Mouse (Mus musculus): ENCODE results near the gene Atpaf1.
A peak's percentile ranks its signal among the peaks of the same experiment; 100 is the strongest.

The Atpaf1 gene

DNA sequence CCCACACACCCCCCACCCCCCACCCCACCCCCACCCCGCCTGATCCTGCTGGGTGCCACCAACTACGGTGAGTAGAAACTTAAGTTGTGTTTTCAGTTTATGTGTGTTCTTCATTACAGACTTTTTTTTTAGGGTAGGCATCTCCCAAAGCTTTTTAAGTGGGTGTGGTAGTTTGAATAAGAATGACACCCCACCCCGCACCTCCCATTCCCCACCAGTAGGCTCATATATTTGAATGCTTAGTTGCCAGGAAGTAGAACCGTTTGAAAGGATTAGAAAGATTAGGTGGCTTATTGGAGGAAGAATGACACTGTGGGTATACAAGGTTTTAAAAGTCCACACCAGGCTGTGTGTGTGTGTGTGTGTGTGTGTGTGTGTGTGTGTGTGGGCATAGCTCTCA, 27.7 kb downstream of the Atpaf1 start:
- no peak for DNase-seq (ENCODE audit: low spot score)

DNA sequence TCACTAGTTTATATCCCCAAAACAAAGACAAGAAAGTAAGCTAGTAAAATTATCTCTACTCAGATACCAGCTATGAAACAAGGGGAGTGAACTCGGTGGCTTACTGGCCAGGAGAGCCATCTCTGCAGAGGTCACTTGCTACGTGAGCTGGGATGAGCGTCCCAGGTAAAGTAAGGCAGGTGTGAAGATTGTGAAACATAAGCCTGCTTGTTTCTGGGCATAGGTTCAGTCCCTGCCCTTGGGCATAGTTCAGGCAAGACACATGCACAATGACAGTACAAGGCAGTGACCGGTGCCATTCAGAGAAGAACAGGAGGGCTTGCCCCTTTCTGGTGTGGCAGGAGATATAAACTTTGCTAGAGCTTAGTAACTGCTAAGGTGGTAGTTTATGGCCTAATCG, 31.0 kb downstream of the Atpaf1 start:
- no peak for DNase-seq (ENCODE audit: low spot score)

DNA sequence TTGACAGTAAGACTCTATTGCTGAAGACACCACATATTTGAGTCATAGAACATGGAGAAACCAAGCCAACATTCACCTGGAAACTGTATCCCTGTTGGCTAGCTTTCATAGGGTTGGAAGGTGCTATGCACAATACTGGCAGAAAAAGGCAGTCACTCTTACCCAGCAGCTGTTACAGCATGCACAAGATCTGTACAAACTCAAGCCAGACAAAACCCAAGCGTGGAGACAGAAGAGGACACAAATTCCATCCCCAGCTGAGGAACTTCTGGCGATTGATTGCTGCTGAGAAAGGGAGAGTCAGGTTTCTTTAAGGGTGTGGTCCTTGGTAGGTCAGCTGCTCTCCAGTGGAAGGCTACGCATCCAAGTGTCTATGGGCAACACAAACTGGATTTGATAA, 35.6 kb downstream of the Atpaf1 start:
- DNase-seq (ENCODE audit: low spot score): no peak

DNA sequence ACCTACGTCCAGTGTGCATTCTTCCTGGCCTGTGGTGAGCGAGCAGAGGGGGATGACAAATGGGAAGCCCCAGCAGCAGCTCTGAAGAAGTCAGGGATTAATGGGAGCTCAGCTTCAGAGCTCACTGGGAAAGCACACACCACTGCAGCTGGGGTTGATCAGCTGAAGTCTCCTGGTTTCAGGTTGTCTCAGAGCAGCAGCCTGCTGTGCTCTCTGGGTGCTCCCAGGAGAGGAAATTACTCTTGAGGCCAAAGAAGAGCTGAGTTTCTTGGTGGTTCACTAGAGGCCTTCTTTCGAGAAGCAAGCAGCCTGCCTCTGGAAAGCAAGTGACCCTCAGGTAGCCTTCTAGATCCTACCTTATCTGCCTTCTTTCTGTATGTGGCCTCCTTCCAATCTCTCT, 36.3 kb downstream of the Atpaf1 start:
- DNase-seq (ENCODE audit: low spot score): no peak

DNA sequence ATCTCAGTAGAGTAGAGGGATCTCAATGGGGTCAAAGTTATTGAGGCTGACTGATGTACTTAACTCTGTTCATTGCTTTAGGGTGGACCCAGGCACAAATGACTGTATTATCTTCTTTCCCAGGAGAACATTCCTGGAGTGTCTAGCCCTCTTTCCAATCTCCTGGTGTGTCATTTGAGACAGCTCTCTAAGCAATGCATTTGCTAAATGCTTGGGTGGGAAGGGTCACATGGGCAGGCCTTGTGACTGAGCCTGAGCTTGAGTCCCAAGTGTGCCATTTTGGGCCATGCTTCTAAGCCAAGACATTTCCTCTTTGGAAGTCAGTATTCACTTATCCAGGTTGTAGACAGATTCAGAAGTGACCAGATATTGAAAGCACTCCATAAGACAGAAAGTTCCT, 36.8 kb downstream of the Atpaf1 start:
- no peak for DNase-seq (ENCODE audit: low spot score)

DNA sequence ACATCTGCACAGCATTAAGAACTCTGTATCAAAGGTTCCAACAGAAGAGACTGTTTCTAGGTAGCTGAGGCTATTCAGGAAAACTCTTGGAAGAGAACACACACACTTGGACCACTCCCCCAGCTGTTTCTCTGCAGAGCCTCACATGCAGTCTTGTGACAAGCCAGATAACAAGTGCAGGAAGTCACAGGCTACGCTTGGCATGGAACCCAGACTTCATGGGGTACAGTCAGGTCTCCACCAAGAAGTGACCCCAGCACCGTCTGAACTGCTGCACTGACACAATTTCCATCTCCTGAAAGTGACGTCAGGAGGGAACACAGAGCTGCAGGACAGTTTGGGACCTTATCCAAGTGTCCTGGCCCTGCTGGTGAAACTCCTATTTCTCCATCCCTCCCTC, 37.3 kb downstream of the Atpaf1 start:
- DNase-seq (ENCODE audit: low spot score): no peak

DNA sequence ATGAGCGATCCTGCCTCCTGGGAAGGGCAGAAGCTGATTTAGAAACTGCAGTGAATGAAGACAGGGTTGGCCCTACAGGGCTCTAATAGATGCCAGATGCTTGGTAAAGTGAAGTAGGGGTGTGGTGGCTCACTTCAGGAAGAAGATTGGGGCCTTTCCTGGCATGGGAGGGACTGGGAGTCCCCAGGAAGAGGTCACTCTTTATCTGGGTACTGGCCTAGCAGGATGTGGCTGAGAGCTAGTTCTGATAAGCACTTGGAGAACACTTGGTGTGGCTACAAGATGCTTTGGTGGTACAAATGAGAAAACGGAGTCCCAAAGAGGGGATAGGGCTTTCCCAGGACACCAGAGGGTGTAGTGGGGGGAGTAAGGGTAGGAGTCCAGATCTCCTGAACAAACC, 39.6 kb downstream of the Atpaf1 start:
- DNase-seq (ENCODE audit: low spot score): no peak

DNA sequence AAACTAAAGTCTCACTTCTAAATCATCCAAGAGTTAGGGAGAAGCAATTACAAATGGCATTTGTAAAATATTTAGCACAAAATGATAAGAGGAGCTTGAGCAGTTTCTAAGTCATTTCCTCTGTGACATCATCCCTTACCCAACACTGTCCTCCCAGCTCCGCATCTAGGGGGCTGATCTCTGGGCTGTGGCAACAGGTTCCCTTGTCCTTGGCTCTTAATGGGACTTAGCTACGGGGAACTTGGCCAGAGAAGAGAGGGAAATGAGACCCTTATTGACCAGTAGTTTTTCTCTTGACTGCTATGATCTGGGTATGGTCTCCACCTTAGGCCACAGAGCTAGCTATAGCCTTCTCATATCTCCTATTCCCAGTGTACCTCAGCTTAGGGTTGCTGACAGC, 40.7 kb downstream of the Atpaf1 start:
- DNase-seq (ENCODE audit: low spot score): no peak

DNA sequence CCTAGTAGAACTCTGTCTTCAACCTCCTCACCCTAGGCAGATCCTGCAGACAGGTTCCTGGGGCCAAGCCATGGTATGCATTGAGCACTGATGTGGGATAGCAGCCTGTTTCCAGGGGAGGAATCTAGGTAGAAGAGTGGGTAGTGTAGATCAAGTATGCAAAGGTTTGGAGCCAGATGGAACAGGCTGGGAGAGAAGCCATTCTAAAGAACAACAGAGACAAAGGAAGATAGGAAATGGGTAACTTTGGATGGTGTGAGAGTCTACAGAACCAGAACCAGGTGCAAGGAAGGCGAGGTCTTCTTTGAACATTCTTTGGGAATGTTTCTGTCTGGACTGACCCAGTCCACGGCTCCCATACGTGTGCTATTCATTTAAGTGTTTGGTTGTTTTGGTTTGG, 42.5 kb downstream of the Atpaf1 start:
- DNase-seq (ENCODE audit: low spot score): no peak

DNA sequence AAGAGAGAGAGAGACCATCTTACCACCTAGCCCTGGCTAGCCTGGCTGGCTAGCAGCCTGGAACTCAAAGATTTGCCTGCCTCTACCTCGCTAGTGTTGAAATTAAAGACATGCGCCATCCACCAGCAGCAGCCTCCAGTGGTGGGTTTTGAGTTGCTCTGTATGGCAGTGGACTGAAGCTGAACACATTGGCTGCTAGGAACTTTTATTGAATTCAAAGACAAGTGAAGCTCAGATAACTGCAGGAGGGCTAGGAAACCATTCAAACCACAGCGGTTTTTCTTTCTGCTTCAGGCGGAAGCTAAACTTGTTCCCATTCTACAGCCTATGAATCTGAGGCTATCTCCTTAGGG, 42.9 kb downstream of the Atpaf1 start:
- DNase-seq (ENCODE audit: low spot score): no peak

DNA sequence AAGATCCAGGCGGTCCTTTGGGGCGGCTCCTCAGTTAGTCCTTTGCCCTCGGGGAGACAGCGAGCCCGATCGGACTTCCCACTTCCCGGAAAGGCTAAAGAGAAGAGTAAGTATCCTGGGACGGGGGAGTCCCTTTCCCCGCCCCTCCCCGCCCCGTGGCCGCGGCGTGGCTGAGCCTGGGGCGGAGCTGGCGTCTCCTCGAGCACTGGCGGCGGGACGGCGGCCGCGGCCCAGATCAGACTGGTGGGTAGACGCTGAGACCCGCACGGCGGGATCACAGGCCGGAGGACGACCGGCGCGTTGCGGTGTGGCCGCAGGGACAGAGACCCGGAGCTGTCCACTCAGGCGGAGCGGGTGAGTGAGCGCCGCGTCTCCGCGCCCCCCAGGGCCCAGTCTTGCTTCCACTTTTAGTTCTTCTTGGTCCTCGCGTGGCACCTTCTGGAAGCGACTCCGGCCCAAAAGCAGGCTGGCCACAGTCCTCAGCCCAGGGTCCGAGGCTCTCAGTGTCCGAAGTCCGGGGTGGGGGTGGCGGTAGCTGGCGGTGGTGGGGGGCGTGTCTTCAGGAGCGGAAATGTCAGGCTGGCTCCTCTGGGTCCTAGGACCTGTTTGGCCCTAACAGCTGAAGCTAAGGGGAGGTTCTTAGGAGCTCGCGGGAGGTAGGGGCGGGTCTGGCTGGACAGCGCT, 43.4 kb downstream of the Atpaf1 start, which contains the start of gene Mob3c:
Gene Mob3c, plus strand, starts transcription at position 205 of the 684 bp plus-strand sequence.
- peak; percentile 86 for DNase-seq (ENCODE audit: low spot score)

DNA sequence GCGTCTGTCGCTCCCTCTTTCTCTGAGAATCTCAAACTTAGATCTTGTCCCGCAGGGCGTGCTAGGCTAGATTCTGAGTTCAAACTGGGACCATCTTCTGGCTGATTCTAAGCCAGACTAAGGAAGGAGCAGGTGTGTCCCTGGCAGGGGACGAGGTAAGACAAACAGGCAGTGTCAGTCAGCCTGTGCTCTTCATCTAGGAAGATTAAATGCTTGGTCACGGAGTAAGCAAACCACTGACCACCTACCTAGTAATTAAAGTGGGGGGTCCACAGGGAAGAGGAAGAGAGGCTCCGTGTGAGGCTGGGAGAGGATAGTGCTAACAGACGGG, 43.9 kb downstream of the Atpaf1 start:
- DNase-seq (ENCODE audit: low spot score): no peak

DNA sequence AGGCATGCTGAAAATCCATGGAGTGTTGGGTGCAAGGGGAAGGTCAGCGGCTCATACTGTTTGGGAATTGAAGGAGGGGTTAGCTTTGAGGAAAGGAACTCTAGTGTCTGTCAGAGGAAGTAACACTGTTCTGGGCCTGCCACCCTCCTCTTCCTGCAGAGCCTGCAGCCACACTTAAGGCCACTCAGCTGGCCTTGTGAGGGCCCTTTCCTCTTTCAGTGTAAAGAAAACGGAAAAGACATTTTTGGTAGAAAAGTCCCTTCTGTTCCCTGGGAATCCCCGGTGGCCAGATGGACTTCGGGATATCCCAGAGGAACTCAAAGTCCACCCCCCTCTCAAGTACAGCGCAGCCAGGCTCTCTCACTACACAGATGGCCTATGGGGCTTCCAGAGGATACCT, 45.9 kb downstream of the Atpaf1 start:
- DNase-seq (ENCODE audit: low spot score): no peak

DNA sequence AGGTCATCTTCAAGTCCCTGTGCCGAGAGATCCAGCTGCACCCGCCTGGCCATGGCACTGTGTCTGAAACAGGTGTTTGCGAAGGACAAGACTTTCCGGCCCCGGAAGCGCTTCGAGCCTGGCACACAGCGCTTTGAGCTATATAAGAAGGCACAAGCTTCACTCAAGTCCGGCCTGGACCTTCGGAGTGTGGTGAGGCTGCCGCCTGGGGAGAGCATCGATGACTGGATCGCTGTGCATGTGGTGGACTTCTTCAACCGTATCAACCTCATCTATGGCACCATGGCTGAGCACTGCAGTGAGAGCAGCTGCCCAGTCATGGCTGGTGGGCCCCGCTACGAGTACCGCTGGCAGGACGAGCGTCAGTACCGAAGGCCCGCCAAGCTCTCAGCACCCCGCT, 46.6 kb downstream of the Atpaf1 start:
- no peak for DNase-seq (ENCODE audit: low spot score)

DNA sequence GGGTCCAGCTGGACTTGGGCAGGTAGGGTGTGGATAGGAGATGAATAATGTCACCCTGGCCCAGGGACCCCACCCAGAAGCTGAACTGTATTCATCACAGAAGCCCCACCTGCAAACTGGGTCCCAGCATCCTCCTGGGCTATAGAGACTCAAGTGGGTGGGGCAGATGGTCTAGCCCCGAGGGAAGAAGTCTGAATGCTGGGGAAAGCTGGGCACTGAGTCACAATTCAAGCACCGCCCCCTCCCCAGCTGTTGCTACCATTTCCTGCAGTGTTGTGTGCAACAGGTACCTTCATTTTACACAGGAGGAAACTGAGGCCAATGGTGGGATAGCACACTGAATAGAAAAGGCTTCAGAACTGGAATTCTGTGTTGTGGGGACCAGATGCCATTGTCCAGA, 47.4 kb downstream of the Atpaf1 start:
- DNase-seq (ENCODE audit: low spot score): no peak

DNA sequence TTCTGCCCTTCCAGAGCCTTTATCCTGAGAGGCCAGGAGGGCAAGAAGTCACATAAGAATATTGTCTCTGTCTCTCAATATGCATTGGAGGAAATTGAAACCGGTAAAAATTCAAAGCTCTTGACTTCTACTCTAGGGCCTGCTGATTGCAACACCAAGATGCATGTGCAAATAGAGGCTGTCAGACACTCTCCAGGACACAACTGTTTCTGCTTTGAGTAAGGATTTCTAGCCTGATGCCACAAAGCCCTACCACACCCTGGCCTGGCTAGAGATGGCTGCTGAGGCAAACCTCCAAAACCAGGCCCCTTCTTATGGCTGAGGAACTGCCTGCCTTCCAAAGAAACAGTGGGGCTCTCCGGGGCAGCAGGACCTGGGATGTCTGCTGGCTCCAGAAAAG, 51.0 kb downstream of the Atpaf1 start:
- no peak for DNase-seq (ENCODE audit: low spot score)

DNA sequence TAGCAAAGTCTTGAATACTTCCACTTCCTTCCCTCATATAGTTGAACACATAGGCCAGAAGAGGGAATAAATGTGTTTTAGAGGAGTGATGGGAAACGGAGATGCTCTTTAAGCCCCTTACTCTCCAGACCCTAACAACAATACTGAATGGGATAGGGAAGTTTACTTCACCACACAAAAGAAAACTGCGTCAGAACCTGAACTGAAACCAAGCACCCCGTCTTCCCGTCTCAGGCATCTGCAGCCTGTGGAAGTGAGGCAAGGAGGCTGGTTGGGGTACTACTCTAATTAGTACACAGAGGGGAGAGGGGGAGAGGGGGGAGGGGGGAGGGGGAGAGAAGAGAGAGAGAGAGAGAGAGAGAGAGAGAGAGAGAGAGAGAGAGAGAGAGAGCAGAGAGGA, 53.6 kb downstream of the Atpaf1 start:
- no peak for DNase-seq (ENCODE audit: low spot score)

DNA sequence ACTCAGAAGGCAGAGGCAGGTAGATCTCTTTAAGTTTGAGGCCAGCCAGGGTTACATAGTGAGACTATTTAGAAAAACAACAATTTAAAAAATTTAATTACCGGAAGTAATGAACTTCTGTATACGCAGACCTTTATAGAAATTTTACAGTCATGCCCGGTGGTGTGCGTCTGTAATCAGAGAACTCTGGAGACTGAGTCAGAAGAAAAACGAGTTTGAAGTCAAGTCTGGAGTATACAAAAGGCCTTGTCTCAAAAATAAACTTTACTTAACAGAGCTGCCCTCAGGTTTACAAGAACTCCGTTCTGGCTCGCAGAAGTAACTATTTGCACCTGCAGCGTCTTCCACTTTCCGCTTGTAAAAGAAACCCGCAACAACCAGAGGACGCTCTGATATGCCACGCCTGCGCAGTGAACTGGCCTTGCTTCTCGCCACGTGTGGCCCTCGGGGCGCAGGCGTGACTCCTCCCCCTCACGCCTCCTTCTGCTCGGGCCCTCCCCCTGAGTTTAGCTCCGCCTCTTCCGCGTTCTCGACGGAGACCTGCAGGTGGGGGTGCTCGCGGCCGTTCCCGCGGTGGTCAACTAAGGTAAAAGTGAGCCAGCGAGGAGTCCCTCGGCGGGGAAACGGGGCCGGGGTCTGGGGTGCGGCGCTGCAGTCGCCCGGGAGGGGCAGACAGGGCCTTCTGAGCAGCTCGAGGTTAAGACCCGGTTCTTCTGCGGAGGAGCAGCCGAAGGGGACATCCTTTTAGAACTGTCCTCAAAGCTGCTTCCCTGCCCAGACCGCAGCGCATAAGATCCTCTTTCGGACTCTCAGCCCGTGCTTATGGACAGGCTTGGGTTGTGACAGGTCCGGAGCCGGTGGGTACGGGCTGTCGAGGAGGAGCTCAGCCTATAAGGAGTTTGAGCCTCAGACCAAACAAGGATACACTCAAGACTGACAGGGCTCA, 54.4 kb downstream of the Atpaf1 start, which contains the start of gene Mknk1:
Gene Mknk1, plus strand, starts transcription at position 503 of the 946 bp plus-strand sequence.
- DNase-seq (ENCODE audit: low spot score): peak; percentile 97

DNA sequence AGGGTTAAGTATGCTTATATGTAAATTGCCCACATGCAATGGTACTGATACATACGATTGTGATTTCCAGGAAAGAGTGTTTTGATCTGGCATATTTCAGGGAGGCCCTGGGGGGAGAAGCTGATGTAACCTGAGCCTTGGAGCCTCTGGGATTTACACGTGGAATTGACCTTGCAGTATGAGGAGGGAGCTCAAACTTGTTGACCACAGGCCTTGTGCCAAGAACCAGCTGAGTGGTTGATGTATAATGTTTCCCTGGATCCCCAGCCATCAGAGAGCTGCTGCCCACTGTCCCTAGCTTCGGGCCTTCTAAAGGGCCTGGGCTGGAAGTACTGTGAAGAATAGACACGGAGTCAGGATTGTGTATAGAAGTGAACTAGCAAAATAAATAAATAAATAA, 55.3 kb downstream of the Atpaf1 start:
- DNase-seq (ENCODE audit: low spot score): no peak

DNA sequence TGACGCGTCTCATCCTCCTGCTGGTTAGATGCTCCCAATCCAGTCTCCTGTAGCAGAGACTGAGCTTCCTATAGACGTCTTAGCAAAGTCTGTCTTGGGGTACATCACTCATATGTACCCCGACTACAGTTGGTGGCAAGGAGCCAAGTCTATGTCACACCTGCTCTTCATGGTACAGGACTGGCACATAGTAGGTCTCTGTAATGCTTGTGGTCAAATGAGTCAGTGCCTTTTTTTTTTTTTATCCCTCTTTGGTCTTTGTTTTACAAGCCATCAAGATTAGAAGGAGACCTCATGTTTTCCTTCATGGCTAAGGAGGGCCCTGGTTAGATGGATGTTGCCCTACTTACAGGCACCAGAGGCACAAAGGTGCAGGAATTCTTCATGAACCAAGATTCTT, 56.2 kb downstream of the Atpaf1 start:
- no peak for DNase-seq (ENCODE audit: low spot score)

DNA sequence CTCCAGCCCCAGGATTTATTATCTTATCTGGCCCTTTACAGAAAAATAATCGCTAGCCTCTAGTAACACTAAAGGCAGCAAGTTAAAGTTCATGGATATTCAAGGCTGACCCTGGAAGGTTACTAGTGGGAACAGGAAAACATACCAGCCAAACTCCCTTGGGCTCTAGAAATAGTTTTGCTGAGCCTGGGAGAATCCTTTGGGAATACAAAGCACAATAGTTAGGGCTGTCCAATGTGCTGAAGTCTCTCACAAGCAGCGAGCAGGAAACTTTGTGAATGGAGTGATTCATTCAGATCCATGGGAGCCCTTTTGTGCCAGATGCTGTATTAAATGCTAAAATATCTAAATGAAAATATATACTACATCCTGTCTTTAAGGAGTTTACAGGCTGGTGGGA, 62.0 kb downstream of the Atpaf1 start:
- no peak for DNase-seq (ENCODE audit: low spot score)

DNA sequence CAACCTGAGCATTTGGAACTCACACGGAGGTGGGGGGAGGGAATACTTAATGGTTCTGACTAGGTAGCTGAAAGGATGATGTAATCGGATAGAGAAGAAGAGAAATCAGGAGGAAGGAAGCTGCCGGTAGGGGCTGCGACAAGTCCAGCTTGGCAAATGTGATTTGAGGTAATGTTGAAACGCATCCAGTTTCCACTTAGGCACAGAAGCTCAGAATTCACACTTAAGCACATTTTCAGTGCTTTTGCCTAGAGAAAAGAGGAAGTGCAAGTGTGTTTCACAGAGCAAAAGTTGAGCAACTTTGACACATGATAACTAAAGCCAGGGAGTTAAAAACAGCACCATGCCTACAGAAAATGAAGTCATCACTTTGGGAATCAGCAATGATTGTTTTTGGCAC, 62.8 kb downstream of the Atpaf1 start:
- DNase-seq (ENCODE audit: low spot score): no peak

DNA sequence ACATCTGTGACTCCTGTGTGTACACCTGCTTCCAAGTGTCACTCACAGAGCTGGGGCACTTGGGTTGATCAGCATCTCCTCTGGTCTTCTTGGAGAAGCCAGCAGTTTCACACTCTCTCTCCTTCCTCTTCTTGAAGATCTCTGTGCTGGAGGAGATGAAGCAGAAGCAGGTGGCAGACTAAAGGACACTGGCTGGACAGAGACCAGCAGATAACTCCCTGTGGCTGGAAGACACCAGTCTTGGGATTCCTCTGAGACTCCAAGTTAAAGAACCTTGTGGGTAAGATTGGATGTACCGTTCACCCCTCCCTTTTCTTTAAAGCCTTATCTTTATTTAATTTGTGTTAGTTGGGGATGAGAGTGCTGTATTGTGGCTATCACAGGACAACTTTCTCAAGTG, 63.5 kb downstream of the Atpaf1 start:
- no peak for DNase-seq (ENCODE audit: low spot score)
